Mouse (Mus musculus) Patski (cell line): Measurements from ENCODE around the gene Upk3bl. TPM values are rescaled to one million over a fixed set of nuclear protein-coding genes. Genes with fewer than 3 reads are reported as not detected.
A peak's percentile ranks its signal among the peaks of the same experiment; 100 is the strongest.
"Not testable (repeated sequence)": the region's sequence is repeated elsewhere in the genome, so short reads cannot be mapped to it uniquely, and the experiment has no call there.

Source experiments
- ATAC-seq: fragments of 100-300 bp; one replicate; pipeline ENCODE4 v1.8.0; 2021
- CTCF ChIA-PET: fragments of 350-600 bp; sonication (Branson Sonifier 250); formaldehyde crosslinking; loops from one replicate; lab custom pipeline; 2022; ENCODE audit warnings: inconsistent platforms; lab: Charles Lee
- POLR2A ChIA-PET: fragments of 350-600 bp; sonication (Branson Sonifier 250); formaldehyde crosslinking; loops from one replicate; lab custom pipeline; 2022; ENCODE audit warnings: antibody characterized with exemption, inconsistent platforms; lab: Charles Lee
- DNase-seq: peaks from one replicate; pipeline ENCODE4 v3.0.0-alpha.2; 2011; ENCODE audit warnings: low read depth, low spot score
- H3K27me3 ChIP-seq: fragments of 371-371 bp; one replicate; pipeline ENCODE4 v1.5.1; 2021
- CTCF ChIP-seq: fragments of 100-300 bp; IDR thresholded peaks from one replicate; pipeline ENCODE4 v1.5.1; 2021
- in situ Hi-C: fragments of 300-500 bp; cut with MboI; formaldehyde crosslinking; loops from 3 replicates; pipeline ENCODE4 v1.11.1; 2018; ENCODE audit warnings: low pct_unique_long_range_greater_than_20kb, mixed read lengths
- polyA plus RNA-seq: library from polyadenylated mRNA; unstranded; gene quantifications from one replicate; pipeline ENCODE4 v1.2.3, GENCODE M21; 2021

The Upk3bl gene
- polyA plus RNA-seq, 1 experiment from 2014 or later: 5.7 TPM

DNA sequence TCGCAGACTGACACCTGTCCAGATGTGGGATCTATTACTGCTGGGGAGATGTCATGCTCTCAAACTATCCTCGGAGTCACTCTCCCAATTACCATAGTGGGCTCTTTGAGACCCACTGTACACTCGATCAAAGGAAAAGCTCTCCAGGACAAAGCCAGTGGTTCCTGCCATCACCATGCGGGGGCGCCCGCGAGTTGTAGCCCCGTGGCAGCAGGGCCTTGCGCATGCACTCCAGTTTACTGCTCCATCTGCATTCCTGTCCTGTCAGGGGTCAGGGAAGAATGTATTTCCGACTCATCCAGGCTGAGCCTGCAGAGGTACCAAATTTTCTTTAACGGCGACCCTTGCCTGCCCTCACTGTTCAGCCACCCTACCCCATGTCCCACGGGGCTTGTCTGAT lies 9.4 kb upstream of the Upk3bl start:
- CTCF ChIA-PET: interaction anchor here (0.7 to 4.5 kb wide), 12 partner anchors 10 to 167 kb away, joined by 3 to 46 read pairs (median 4); partner anchors contain the start of gene Upk3bl
- POLR2A ChIA-PET: no interaction called here
- DNase-seq: no peak
- H3K27me3 ChIP-seq: no peaks in the 10 kb centered on the region
- TF ChIP-seq CTCF: no peak
- in situ Hi-C loops: loop anchor here (5.0 kb wide), 2 partner anchors 63 to 143 kb away; partner anchors contain the start of gene Zp3
- no peak for ATAC-seq

- ChIA-PET CTCF (interaction anchor here (0.6 to 4.5 kb wide), 18 partner anchors 9 to 168 kb away, joined by 3 to 46 read pairs (median 4); partner anchors contain the start of genes Upk3bl and Zp3), POLR2A (no interaction called here)
- no peaks in the 10 kb centered on the region for H3K27me3 ChIP-seq
- DNase-seq (no peak), ATAC-seq (no peak)
- peak; percentile 66 for TF ChIP-seq CTCF
- in situ Hi-C loops: loop anchor here (5.0 kb wide), 2 partner anchors 63 to 143 kb away; partner anchors contain the start of gene Zp3
Observed at GRCm38 (mm10) chr5:136045408-136045807, 8.9 kb upstream of the Upk3bl start.

DNA sequence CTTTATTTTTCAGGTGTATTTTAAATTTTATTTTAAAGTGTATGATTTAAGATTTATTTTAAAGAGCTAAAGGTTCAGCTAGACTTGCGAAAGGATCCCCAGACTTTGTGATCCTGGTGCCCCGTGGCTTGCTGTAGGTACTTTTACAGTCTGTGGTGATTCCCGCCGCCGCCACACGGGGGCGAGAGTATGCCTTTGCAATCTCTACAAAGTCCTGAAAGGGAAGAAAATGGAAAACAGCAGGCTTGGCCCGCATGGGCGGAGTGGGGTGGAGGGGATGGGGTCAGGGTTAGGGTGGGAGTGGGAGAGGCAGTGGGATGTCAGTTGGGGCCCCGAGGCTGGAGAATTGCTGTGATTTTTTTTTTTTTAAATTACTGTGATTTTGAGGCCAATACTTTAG lies 8.3 kb upstream of the Upk3bl start:
- CTCF ChIA-PET: interaction anchor here (0.6 to 4.5 kb wide), 17 partner anchors 9 to 168 kb away, joined by 3 to 46 read pairs (median 4); partner anchors contain the start of genes Upk3bl and Zp3
- POLR2A ChIA-PET: interaction anchor here (1.6 kb wide), 1 partner anchor 13 kb away, joined by 5 read pairs; no protein-coding TSS in a partner anchor
- no peaks in the 10 kb centered on the region for H3K27me3 ChIP-seq
- in situ Hi-C loops: loop anchor here (5.0 kb wide), 2 partner anchors 64 to 144 kb away; partner anchors contain the start of gene Zp3
- TF ChIP-seq CTCF: peak; percentile 94
- DNase-seq (no peak), ATAC-seq (no peak)

GRCm38 (mm10) chr5:136048541-136048940 lies 5.8 kb upstream of the Upk3bl start:
- H3K27me3 ChIP-seq: not testable (repeated sequence)
- POLR2A ChIA-PET: interaction anchor here (0.7 kb wide), 1 partner anchor 57 kb away, joined by 4 read pairs; no protein-coding TSS in a partner anchor
- in situ Hi-C loops: loop anchor here (5.0 kb wide), 2 partner anchors 66 to 146 kb away; partner anchors contain the start of gene Zp3

GRCm38 (mm10) chr5:136049926-136050325 lies 4.4 kb upstream of the Upk3bl start:
- TF ChIP-seq CTCF: no peak
- H3K27me3 ChIP-seq: no peaks in the 10 kb centered on the region
- peak; percentile 98 for DNase-seq
- peak; percentile 22 for ATAC-seq
- in situ Hi-C loops: loop anchor here (5.0 kb wide), 2 partner anchors 68 to 148 kb away; partner anchors contain the start of gene Zp3
- CTCF ChIA-PET: interaction anchor here (2.0 to 4.9 kb wide), 3 partner anchors 11 to 68 kb away, joined by 5 to 35 read pairs (median 16); no protein-coding TSS in a partner anchor
- POLR2A ChIA-PET: interaction anchor here (2.1 kb wide), 1 partner anchor 31 kb away, joined by 4 read pairs; no protein-coding TSS in a partner anchor

More at GRCm38 (mm10) chr5:136048541-136048940, 5.8 kb upstream of the Upk3bl start:
- not testable (repeated sequence) for DNase-seq, ATAC-seq
- CTCF ChIA-PET: interaction anchor here (1.2 to 4.9 kb wide), 4 partner anchors 10 to 67 kb away, joined by 5 to 35 read pairs (median 10); no protein-coding TSS in a partner anchor

GRCm38 (mm10) chr5:136051231-136052085 lies 2.8 kb upstream of the Upk3bl start:
- H3K27me3 ChIP-seq: no peaks in the 10 kb centered on the region
- ChIA-PET POLR2A (interaction anchor here (0.6 to 2.1 kb wide), 4 partner anchors 32 to 311 kb away, joined by 3 to 4 read pairs (median 3); partner anchors contain the start of gene Orai2), CTCF (interaction anchor here (1.3 to 4.9 kb wide), 3 partner anchors 10 to 174 kb away, joined by 3 to 35 read pairs (median 4); no protein-coding TSS in a partner anchor)
- DNase-seq (peak; percentile 100), ATAC-seq (peak; percentile 86)
- TF ChIP-seq CTCF: no peak
- in situ Hi-C loops: no loop called here

DNA sequence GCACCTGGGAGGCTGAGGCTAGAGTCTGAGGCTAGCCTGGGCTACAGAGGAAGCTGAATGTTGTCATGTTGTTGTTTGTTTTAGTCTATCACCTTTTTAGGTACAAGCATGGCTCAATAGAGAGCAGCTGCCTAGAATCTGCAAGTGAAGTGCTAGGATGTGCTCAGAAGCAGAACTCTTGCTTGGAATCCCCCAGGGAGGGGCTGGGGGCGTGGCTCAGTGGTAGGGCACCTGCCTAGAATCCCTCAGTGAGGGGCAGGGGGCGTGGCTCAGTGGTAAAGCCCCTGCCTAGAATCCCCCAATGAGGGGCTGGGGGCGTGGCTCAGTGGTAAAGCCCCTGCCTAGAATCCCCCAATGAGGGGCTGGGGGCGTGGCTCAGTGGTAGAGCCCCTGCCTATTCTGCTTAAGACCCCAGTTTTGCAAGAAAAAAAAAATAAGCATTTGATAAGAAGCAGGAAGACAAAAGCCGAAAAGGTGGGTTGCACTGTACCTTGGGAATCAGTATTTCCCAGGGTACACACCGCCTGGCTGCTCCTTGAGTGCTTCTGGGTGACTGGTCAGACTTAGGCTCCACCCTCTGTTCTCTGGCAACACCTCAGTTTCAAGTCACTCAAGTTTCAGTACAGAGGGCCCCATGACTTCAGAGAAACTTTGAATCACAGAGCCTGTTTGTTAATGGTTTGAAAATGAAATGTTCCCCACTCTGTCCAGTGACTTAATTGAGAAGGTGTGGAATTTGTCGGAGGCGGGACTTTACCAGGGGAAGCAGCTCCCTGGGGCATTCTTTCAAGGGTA lies 1.2 kb upstream of the Upk3bl start:
- H3K27me3 ChIP-seq: no peaks in the 10 kb centered on the region
- ATAC-seq: peak; percentile 42
- CTCF ChIA-PET: interaction anchor here (0.8 to 4.9 kb wide), 3 partner anchors 8 to 66 kb away, joined by 3 to 35 read pairs (median 3); no protein-coding TSS in a partner anchor
- peak; percentile 91 for DNase-seq
- POLR2A ChIA-PET: interaction anchor here (0.7 kb wide), 1 partner anchor 36 kb away, joined by 4 read pairs; no protein-coding TSS in a partner anchor
- in situ Hi-C loops: no loop called here
- TF ChIP-seq CTCF: no peak

DNA sequence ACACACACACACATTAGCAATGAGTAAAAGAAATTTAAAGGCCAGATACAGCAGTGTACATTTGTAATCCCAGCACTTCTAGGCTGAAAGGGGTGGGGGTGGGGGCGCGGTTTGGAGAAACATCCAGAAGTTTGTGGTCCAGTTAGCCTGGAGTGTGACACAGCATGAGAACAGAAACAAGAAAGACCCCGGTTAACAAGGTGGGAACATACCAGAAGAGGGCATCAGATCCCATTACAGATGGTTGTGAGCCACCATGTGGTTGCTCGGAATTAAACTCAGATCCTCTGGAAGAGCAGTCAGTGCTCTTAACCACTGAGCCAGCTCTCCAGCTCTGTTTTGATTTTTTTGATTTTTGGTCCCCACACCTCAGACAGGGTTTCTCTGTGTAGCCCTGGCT lies 1.8 kb downstream of the Upk3bl start:
- no peaks in the 10 kb centered on the region for H3K27me3 ChIP-seq
- DNase-seq (no peak), ATAC-seq (no peak)
- no peak for TF ChIP-seq CTCF
- CTCF ChIA-PET: interaction anchor here (1.3 kb wide), 2 partner anchors 10 to 89 kb away, joined by 3 to 6 read pairs; no protein-coding TSS in a partner anchor
- POLR2A ChIA-PET: no interaction called here
- in situ Hi-C loops: no loop called here

GRCm38 (mm10) chr5:136057085-136057484 lies 2.8 kb downstream of the Upk3bl start:
- ATAC-seq: no peak

More at GRCm38 (mm10) chr5:136057085-136057484, 2.8 kb downstream of the Upk3bl start:
- CTCF ChIA-PET: interaction anchor here (0.8 to 1.3 kb wide), 3 partner anchors 11 to 90 kb away, joined by 3 to 6 read pairs (median 3); no protein-coding TSS in a partner anchor
- H3K27me3 ChIP-seq: no peaks in the 10 kb centered on the region
- no peak for DNase-seq
- in situ Hi-C loops: no loop called here
- POLR2A ChIA-PET: interaction anchor here (0.6 kb wide), 1 partner anchor 10 kb away, joined by 3 read pairs; no protein-coding TSS in a partner anchor
- no peak for TF ChIP-seq CTCF
